Mouse (Mus musculus) ovary, postnatal 14 days (tissue): ENCODE results near the gene Dhps.
"Not testable (repeated sequence)": the region's sequence is repeated elsewhere in the genome, so short reads cannot be mapped to it uniquely, and the experiment has no call there.

Source experiments
- DNase-seq: peaks from one replicate; pipeline ENCODE4 v3.0.0; 2022; ENCODE audit warnings: low spot score

The Dhps gene

GRCm38 (mm10) chr8:85062603-85063002, 9.0 kb upstream of the Dhps start:
- DNase-seq = no peak

- DNase-seq = no peak
Observed at GRCm38 (mm10) chr8:85065213-85065612, 6.3 kb upstream of the Dhps start.

DNA sequence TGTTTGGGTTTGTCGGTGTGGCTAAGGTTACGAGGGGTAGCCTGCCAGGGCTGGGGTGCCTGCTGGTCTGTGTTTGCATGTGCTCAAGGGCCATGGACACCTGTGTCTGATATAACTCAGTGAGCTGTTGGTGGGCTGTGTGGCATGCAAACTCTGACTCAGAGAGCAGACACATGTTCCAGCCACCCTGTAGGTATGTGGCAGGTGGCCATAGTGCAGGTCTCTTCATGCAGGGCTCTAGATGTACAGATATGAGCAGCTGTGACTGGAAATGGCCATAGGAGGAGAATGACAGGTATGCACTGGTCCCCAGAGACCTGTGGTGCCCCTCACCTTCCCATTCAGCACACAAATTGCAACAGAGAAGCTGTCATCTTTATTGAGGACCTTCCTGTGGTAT, 4.4 kb upstream of the Dhps start:
- DNase-seq = no peak

GRCm38 (mm10) chr8:85067982-85068381, 3.6 kb upstream of the Dhps start, which contains the start of gene Gm5741:
Gene Gm5741 (minus strand): TSS chr8:85067982.
- no peak for DNase-seq

GRCm38 (mm10) chr8:85071041-85071440, 516 bp upstream of the Dhps start:
- DNase-seq = no peak

DNA sequence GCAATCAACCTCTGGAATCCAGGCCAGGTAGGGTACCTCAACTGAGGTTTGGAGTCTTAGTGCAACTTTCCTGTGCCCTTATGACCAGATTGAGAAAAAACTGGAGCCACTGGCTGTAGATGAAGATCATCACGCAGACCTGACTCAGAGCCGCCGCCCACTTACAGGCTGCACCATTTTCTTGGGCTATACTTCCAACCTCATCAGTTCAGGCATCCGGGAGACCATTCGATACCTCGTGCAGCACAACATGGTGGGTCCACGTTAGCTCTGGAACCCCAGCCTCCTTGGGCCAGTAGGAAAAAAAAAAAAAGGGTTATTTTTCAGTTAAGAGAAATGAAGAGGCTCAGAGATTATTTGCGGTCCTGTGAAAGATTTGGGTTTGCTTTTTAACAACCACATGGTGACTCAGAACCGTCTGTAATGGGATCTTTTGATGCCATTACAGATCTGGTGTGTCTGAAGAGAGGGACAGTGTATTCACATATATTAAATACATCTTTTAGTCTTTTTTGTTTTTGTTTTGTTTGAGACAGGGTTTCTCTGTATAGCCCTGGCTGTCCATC, 890 bp downstream of the Dhps start:
- DNase-seq = no peak

DNA sequence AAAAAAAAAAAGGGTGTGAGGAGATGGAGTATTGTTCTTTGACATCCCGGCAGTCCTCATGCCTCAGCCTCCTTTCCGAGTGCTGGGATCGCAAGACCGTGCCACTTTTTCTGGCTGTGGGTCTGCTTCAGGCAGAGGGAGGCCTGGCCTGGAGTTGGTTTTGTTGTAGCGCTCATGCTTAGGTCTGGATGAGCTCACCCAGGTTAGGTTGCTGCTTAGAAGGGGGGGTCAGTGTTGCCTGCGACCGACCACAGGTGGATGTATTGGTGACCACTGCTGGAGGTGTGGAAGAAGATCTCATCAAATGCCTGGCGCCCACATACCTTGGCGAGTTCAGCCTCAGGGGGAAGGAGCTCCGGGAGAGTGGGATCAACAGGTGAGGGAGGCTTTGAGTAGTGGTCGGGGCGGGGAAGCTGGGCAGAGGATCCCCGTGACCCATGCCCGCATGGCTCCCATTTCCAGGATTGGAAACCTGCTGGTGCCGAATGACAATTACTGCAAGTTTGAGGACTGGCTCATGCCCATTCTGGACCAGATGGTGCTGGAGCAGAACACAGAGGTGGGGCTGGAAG, 1.6 kb downstream of the Dhps start:
- DNase-seq = no peak

DNA sequence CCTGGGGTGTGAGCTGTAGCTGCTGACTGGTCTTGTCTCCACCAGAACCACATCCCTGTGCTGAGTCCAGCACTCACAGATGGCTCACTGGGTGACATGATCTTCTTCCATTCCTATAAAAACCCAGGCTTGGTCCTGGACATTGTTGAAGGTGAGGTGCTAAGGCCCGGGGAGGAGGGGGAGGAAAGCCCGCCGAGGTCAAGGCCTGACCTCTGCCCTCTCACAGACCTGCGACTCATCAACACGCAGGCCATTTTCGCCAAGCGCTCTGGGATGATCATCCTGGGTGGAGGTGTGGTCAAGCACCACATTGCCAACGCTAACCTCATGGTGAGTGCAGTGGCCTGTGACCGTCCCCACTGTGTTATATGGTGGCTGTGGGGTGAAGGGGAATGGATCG, 2.6 kb downstream of the Dhps start:
- DNase-seq = no peak

GRCm38 (mm10) chr8:85074617-85075016, 3.1 kb downstream of the Dhps start:
- no peak for DNase-seq

DNA sequence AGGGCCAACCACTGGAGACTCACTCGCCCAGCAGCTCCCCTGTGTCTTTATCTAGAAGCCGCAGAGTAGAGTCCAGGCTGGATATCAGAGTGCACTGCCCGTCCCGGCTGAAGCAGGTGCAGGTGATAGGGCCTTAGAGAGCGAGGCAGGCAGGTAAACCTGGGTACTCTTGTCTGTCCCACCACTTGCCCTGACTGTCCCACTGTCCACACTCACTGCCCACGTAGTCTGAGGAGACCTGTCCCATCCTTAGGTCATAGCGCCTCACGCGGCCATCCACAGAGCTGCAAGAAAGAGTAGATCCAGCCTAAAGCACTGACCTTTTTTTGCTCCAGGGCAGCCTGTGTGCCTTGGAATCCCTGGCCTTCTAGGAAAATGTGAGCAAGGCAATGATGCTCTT, 4.4 kb downstream of the Dhps start:
- no peak for DNase-seq

DNA sequence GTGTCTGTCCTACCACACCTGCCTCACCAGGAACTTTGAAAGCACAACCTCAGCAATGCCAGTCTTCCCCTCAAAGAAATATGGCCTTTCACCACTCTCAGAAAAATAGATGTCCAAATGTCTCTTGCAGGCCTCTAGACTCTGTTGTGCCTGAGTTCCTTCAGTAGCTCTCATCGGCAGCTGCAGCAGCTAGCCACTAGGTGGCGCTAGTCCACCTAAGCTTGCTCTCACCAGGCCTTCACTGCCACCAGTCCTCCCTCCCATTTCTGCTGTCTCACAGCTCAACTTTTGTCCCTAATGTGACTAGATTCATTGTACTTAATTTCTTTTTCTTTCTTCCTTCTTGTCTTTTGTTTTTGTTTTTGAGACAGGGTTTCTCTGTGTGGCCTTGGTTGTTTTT, 5.4 kb downstream of the Dhps start:
- DNase-seq = peak; percentile 58

DNA sequence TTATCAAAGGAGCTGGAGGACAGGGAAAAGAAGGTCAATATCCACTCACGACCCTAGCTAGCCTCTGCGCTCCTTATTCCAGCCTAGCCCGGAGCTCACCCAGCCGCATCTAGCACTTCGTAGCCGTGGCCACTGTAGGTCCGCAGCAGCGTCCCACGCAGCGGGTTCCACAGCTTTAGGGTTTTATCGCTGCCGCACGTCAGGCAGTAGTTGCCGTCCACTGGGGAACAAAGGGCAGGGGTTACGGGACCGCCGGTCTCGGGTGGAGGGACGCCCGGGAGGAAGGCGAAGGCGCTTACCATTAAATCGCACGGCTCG, 8.6 kb downstream of the Dhps start:
- DNase-seq = no peak

GRCm38 (mm10) chr8:85080532-85081215, 9.1 kb downstream of the Dhps start, which contains the start of gene Wdr83os:
Gene Wdr83os (plus strand): TSS chr8:85080740.
- DNase-seq = peak; percentile 43

DNA sequence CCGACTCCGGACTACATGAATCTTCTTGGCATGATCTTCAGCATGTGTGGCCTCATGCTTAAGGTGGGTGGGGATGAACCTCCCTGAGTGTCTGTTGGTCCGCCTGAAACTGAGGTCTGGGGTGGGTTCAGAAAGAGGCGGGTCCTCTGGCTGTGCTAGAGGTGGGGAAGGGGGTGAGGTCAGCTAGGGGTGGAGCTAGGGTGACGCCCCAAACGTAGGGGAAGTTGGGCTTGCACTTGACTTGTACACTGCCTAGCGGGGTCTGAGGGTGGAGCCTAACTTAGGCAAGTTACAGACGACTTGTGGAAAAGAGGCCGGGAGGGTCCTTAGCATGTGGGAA, 9.6 kb downstream of the Dhps start, which contains the start of gene Wdr83:
Wdr83 (minus strand) TSS at position 91 of the 340 bp plus-strand sequence.
- no peak for DNase-seq

DNA sequence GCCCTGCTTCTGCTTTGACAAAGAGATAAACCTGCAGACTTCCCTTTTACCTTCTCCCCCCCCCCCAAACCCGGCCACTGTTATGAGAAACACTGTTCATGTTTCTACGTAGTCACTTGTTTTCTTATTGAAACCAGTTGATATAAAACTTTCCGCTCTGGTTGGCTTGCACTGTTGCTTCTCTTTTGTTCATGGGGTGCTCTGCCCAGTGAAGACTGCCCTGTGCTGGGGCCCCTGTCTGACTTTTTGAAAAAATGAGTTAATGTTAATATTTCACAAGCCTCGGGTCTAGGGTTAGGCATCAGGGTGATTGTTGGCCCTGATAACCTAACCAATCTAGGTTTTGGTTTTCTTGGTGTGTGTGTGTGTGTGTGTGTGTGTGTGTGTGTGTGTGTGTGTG, 10.6 kb downstream of the Dhps start:
- not testable (repeated sequence) for DNase-seq

GRCm38 (mm10) chr8:85083108-85083813, 11.7 kb downstream of the Dhps start, which contains the start of gene Man2b1:
Gene Man2b1 (plus strand): TSS chr8:85083270.
- peak; percentile 78 for DNase-seq

- no peak for DNase-seq
Observed at GRCm38 (mm10) chr8:85084633-85085032, 13.1 kb downstream of the Dhps start.

DNA sequence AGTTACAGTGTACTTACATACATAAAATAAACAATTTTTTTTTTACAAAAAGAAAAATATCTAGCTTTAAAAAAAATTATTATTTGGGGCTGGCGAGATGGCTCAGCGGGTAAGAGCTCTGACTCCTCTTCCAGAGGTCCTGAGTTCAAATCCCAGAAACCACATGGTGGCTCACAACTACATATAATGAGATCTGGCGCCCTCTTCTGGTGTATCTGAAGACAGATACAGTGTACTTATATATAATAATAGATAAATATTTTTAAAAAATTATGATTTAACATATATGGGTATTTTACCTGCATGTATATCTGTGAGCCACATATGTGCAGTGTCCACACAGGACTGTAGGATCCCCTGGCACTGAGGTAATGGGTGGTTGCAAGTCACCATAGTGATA, 14.7 kb downstream of the Dhps start:
- DNase-seq = no peak

- DNase-seq = no peak
Observed at GRCm38 (mm10) chr8:85088771-85089170, 17.2 kb downstream of the Dhps start.

GRCm38 (mm10) chr8:85090856-85091255, 19.3 kb downstream of the Dhps start:
- no peak for DNase-seq

DNA sequence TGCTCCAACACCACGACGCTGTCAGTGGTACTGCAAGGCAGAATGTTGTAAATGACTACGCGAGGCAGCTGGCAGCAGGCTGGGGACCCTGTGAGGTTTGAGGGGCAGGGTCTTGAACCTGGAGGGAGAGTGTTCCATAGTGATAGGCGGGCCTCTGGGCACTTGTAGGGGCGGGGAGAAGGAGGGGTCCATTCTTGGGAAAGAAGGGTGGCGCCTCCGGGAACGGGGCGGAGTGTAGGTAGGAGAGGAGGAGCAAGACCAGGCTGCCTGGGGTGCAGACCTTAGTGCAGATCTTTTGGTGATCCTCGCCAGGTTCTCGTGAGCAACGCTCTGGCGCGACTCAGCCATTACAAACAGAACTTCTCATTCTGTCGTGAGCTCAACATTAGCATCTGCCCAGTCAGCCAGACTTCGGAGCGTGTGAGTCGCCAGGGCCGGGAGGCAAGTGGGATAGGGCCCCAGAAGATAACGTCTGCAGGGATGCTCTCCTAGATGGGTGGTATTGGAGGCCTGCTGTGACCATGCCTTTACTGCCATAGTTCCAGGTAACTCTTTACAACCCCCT, 20.1 kb downstream of the Dhps start:
- DNase-seq = no peak

GRCm38 (mm10) chr8:85095051-85095450, 23.5 kb downstream of the Dhps start:
- no peak for DNase-seq

DNA sequence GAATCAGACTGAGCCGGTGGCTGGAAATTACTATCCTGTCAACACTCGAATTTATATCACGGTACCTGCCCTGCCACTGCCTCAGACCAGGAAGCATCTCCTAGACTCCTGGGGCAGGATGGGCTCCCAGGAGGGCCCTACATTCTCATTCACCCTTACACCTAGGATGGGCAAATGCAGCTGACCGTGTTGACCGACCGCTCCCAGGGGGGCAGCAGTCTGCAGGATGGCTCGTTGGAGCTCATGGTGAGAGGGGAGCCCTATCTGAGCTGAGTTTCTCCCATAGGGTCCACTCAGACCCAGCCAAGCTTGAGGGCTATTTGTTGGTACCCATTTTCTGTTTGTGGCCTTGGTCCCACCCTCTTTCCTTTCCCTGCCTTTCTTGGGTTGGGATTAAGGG, 24.0 kb downstream of the Dhps start:
- no peak for DNase-seq
